Mouse (Mus musculus) T-helper 17 cell (primary cell): ENCODE data around the gene Ssbp3.

ENCODE experiments used
- in situ Hi-C, 2 experiments: fragments of 300-600 bp; cut with MboI, MseI; formaldehyde crosslinking; loops; 1 replicate in 1 of 2; 2 replicates in 1 of 2; pipeline ENCODE4 v1.15.1; 2025; ENCODE audit warnings: high pct_unique_total_duplicates in 2 of 2

Gene Ssbp3

DNA sequence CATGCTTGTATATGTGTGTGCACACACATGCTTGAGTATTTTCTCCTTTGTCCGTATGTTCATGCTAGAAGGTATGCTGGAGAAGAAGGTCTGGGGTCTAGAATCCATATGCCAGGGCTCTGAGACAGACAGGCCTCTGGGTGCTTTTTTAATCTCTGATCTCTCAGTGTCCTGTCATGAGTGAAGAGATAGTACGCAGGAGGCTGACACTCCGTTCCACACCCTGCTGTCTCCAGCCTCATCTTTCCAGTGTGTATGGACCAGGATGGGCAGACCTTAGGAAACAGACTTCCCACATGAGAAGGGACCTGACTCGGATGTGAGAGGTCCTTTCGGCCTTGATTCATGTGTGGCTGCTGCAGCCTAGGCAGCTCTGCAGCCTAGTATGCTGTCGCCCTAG, 96.3 kb downstream of the Ssbp3 start:
- in situ Hi-C loops = loop anchor here in 1 of 2 experiments (10.0 kb wide), 1 partner anchor 458 kb away; no protein-coding TSS in a partner anchor

DNA sequence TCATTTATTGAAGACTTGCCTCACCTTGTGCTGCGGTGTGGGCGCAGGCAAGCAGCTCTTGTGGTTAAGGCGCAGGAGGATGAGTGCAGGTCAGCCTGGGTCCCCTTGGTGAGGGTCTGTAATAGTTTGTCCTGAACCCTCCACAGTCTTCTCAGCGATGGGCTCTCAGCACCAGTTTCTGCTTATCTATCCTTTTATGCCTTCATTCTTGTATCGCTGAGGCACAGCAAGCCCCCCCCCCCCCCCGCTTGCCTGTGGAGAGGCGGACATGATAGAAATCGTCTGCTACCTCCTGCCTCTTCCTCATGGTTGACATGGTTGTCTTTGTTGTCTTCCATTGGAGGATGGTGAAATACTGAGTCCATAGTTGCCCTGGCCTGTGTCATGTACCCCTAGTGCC, 96.9 kb downstream of the Ssbp3 start:
- in situ Hi-C loops = loop anchor here in 1 of 2 experiments (10.0 kb wide), 1 partner anchor 457 kb away; no protein-coding TSS in a partner anchor

DNA sequence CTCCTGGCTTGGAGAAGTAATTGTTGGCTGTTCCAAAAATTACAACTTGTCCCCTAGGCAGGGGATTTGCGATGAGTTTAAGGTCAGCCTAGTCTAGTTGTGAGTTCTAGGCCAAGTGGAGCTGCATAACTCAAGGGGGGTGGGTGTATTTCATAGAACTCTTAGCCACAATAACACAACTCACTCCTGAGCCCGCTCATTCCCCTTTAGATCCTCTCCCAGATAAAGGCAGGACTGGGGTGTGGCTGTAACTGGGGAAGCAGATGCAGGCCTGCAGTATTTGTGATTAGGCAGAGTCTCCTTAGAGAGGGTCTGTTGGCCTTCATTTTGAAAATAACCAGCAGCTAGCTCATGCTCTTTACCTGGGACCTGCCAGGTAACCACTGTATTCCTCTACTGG, 97.7 kb downstream of the Ssbp3 start:
- in situ Hi-C loops = loop anchor here in 1 of 2 experiments (10.0 kb wide), 1 partner anchor 457 kb away; no protein-coding TSS in a partner anchor

DNA sequence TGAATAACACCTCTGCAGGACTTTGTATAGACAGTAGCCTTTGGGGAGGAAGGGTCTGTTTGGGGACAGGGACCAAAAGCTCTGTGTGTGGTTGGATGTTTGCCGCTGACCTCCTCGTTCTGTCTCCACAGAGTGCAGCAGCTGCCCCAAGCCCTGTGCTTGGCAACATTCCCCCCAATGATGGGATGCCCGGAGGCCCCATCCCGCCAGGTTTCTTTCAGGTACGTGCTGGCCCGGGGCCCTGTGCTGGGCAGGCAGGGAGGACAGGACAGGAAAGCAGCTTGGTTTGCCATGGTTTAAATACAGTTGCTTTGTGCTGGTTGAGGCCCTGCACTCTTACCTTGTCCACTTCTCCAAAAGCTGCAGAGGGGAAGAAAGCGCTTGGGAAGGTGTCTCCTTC, 99.0 kb downstream of the Ssbp3 start:
- in situ Hi-C loops = loop anchor here in 1 of 2 experiments (10.0 kb wide), 1 partner anchor 455 kb away; no protein-coding TSS in a partner anchor

DNA sequence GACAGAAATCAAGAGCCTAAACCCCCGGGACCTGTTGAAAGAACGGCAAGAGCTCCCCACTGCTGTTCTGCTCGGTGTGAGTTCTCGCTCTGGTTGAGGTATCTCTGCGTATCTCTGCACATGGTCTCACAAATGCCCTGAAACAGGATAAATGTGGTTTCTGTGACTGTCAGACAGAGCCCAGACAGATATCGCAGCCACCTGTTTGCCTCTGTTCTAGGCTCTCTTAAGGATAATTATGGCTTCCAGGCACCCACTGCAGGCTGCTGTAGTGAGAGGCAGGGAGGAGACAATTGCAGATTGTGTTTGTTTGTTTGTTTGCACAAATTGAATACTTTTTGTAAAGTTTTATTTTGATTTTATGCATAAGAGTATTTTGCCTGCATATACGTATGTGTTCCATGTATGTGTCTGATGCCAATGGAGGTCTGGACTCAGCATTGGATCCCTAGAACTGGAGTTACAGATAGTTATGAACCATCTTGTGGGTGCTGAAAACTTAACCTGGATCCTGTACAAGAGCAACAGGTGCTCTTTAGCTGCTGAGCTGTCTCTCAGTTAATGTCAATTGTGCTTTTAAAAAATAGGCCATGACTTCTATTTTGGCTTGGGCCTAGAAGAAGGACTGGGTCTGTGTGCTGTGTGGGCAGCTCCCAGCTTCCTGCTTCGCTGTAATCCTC, 101.0 kb downstream of the Ssbp3 start:
- in situ Hi-C loops = no loop called here

DNA sequence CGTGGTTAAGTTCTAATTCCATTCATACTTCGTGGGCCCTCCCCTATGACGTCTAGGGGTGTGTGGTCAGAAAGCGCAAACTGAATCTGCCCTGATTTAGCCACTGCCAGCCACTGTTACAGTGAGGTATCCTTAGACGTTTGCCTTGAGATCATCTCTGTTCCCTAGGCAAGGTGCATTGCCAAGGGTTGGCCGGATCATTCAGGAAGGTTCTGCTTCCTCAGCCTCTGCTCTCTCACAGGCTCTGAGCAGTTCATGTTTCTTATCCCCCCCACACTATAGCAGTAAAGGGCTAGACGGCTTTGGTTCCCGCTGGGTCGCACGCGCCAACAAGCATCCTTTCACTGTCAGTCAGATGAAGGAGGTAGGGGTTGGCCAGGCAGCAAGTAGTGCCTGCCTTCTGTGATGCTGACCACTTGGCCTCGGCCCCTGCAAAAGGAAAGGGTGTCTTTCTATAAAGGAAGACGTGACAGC, 101.5 kb downstream of the Ssbp3 start:
- in situ Hi-C loops = no loop called here

DNA sequence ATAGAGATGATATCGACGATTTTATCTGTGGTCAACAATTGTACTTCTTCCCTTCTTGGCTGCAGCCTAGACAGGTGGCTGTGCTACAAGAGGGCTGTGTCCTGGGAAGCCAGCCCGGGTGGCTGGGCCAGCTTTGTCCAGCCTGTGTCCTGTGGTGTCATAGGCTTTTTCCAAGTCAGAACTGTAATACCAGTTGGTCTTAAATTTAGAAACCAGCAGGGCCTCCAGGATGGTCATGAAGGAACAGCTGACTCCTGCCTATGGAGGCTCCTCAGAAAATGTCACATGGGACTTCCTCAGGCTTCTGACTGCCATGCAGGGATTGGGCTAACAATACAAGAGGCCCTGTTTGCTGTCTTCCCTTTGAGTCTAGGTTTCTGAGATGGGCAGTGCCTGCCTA, 102.1 kb downstream of the Ssbp3 start:
- in situ Hi-C loops = no loop called here

DNA sequence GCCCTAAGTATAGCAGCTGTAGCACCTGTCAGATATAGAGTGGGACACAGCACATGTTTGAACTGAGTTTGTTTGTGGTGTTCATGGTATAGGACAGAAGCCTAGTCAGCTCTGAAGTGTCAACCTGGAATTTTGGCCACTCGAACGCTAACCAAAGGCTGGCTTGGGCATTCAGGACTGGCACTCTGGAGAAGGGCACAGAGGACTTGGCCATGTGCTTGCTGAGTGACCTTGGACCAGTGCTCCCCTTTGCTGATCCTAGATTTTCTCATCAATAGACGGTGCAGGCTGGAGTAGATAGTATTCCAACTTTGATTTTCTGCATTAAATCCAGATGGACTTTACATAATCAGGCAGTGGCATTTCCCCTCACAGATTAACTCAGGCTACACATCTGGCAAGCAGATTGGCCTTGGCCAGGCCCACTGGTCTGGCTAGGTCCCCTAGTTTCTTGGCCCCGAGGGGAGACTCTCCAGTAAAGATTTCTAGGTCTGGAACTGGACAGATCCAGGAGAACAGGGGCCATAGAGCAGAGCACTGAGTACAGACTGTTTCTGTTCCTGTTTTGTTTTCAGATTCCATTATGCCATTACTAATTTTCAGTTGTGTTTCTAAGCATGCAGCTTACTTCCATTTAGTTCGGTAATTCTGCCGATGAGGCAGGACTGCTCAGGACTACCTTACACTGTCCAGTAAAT, 102.8 kb downstream of the Ssbp3 start:
- in situ Hi-C loops = no loop called here

DNA sequence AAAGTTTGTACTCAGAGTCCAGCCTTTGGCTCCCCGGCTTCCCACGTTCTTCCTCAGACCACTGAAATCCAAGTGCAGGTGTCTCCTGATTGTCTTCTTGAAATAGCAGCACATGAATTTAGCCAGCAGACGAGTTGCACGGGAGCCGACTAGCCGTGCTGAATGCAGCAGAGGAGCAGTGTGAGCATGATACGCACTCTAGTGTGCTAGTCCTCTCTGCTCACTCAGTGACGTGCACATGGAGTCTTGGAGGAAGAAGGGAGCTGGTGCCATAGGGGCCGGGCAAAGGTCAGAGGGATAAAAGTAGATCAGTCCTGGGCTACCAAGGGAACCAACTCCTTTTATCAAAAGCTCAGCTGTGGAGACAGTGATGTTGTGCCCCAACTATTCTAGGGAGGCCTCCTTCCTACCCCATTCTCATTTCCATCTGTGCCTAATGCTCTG, 103.3 kb downstream of the Ssbp3 start:
- in situ Hi-C loops = no loop called here

DNA sequence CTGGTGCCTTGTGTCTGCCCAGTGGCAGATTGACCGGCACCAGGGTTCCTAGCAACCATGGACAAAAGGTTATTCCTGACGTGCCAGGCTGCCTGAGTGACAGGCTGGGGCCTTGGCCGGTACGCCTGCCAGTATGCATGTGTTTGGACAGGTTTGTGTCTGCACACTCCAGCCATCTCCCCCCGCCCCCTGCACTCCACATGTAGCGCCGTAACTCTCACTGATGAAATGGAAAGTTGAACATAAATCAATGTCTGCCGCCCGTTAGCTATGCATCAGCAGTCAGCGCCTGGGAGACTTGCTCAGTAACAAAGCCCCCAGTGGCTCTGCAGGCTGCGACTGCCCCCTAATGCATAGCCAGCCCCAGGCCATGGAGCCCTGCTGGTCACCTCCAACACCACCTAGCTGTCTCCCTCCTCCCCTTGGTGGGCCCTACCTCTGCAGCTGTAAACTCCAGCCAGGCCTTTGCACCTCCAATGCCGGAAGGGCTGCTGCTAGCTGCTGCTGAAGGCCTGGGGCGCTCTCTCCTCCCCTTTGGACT, 105.5 kb downstream of the Ssbp3 start:
- in situ Hi-C loops = no loop called here

DNA sequence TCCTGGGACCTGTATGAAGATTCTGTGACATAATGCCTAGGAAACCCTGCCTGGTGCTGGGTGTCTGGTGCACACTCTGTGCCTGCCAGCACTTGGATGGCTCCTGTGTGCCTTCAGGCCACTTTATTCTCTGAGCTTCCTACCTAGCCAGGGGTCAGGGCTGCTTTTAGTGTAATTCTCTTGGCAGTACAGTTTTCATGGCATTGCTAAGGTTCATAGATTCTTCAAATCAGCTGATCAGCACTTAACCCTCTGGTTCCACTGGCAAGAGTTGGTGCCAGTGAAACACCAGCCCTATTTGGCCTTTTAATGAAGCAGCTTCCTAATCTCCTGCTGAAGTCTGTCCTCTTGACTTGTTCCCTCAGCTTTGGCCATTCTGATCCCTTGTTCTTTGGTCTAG, 106.8 kb downstream of the Ssbp3 start:
- in situ Hi-C loops = no loop called here

DNA sequence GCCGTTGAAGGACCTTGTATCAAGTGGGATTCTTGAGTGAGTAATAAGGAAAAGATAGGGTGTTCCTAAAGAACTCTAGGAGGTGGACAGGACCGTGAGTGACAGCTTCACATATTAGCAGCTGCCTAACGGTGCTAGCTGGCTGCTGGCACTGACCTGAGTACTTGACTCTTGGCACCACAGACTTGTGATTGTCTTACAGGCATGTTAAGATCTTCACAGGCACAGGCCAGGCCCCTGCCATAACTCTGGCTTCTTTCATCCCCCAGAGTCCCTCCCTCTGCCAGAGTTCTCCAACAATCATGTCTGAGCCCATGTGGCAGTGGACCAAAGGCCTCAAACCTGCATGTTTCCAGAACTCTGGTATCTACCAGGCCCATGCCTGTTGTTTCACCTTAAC, 108.0 kb downstream of the Ssbp3 start:
- in situ Hi-C loops = no loop called here

DNA sequence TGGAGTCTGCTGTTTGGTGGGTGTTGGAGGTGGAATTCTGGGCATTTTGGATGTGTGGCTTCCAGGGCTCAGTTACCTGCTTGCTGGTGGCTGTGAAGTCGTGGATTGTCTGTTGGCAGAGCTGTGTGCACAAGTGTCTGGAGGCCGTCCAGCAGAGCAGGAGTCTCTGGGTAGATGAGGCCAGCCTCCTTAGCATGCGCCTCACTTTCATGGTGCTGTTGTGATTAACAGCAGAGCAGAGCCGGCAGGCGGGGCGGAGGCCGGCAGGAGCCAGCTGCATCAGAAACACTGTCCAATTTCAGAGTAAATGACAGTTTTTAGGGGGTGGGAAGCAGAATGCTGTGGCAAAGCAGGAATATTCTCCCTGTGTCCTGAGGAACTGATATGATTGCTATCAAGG, 108.5 kb downstream of the Ssbp3 start:
- in situ Hi-C loops = no loop called here

DNA sequence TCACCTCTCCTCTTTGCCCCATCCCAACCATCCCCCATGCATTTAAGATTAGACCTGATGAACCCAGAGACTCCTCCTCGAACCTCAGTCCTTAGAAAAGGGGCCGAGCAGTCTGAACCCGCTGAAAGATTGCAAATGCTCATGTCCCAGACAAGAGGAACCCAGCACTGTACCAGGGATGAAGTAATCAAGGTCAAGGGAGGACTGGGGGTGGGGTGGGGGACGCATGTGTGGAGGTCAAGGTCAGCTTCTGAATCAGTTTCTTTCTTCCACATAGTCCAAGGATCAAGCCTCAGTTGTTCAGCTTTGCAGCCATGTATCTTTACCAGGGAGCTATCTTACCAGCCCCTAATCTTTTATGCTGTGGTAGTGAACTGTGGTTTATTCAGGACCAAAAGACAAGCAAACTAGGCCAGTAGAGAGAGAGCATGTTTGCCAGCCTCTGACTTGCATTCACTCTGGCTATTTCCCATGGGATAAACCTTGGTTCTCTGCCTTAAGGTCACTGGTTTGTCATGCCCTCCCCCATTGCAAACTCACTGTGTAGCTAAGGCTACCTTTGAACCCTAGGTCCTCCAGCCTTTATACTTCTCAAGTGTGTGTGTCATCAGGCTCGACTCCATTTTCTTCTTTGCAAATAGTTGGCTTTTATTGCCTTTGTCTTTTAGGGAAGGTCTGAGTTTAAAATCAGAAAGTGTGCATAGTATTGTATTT, 109.9 kb downstream of the Ssbp3 start:
- in situ Hi-C loops = no loop called here

DNA sequence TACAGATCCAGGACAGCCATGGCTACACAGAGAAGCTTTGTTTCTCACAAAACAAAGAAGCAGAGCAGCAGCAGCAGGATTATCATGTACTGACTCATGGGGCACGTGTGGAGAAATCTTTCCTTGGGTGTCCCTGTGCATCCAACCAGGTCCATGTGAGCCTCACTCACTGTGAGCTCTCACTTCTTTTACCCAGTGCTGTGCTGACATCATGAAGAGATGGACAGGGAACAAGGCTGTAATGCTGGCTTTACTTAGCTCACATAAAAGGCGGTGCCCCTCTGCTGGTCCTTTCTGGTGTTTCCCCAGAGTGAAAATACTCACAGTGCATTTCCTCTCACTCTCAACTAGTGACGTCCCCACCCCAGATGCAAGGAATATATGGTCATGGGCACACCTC, 111.0 kb downstream of the Ssbp3 start:
- in situ Hi-C loops = no loop called here

DNA sequence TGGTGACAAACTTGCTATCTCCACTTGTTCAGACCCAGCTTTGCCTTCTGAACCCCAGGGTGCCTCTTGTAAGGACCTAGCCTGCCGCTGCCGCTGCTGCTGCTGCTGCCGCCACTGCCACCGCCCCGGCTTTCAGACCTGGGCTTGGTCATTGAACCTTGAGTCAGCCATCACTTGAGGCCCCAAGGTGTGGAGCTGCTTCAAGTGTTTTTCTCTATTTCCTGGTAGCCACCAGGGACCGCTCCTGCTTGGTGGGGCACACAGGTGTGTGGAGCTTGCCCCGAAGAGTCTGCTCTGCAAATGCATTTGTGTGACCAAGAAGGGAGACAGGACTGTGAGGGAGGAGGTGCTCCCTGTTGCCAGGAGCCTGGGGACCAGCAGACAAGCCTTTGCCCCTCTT, 114.4 kb downstream of the Ssbp3 start:
- in situ Hi-C loops = no loop called here

DNA sequence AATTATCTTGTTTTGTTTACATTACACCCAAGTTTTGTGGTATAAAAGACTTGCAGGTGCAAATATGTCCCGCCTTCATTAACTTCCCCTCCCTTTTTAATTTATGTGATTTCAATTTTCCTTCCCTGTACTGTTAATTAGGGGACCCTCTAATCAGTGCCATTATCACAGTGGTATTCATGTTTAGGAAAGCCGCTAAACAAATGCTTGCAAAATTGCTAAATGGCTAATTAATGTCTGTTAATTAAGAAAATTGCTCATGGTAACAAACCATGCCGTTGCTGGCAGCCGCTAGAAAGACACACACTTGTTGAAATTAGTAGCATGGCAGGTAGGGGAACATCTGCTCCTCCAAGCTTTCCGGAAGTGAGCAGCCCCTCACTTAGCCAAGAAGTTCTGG, 114.9 kb downstream of the Ssbp3 start:
- in situ Hi-C loops = no loop called here

DNA sequence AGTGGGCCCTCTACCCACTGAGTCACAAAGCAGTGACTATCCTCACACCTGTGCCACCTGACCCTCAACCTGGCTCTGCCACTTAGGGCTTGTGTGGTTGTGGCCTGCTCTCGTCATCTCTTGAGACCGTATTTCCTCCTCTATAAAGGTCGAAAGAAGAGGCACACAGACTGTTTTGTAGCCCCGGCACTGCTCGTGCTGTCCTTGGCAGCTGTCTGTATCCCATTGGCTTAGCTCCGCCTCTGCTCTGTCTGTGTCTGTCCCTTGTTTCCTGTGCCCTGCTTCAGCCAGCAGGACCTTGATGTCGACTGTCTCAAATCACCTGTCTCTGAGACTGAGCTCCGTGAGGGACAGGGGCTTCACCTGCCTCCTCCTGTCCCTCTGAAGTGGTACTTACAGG, 116.0 kb downstream of the Ssbp3 start:
- in situ Hi-C loops = no loop called here

DNA sequence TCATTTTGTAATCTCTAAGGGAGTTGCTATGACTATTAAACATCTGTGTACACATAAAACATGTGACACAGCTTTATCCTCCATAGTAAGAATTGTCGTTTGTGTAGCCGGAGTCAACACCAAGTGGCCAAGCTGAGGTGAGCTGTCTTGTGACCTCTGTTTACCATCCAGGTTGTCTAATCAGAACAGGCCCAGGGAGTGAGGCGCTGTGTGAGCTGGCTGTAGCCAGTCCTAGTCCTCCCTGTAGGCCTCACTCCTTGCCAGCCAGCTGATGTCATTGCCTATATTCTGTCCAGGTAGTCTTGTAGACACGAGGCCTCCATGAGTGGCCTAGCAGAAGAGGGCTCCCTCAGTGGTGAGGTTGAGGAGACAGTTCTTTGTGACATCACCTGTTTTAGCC, 125.2 kb downstream of the Ssbp3 start:
- in situ Hi-C loops = no loop called here

DNA sequence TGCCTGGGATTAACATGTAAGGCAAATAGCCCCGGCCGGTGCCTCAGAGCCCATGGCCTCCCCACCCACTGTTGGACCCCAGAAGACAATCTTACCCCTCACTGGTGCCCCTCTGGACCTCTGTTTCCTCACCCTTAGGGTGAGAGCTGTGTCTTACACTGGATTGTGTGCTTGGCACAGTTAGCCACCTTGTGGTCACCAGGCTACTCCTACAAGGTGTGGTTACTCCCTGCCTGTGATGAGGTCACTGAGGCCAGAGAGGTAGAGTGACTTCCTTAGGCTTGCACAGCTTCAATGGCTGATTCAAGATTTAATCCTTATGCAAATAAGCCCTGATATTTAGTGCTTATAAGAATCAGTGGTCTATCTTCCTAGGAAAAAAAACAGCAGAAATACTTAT, 126.5 kb downstream of the Ssbp3 start:
- in situ Hi-C loops = no loop called here

DNA sequence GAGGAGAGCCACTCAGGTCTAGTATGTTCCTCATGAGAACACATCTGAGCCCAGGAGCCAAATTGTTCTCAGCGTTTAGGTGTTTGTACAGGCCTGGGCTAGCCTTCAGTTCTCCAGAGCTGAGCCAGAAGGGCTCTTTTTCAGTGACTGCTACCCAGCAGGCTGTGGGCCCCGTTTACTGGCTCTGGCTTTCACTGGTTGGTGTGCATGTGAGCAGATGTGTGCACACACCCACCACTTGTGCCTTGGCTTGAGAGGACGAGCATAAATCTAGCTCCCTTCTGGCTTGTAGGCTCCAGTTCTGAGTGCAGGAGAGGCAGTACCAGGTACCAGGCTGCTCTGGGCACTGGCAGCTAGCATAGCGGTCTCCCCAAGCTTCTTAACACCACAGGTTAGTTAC, 127.8 kb downstream of the Ssbp3 start:
- in situ Hi-C loops = no loop called here

DNA sequence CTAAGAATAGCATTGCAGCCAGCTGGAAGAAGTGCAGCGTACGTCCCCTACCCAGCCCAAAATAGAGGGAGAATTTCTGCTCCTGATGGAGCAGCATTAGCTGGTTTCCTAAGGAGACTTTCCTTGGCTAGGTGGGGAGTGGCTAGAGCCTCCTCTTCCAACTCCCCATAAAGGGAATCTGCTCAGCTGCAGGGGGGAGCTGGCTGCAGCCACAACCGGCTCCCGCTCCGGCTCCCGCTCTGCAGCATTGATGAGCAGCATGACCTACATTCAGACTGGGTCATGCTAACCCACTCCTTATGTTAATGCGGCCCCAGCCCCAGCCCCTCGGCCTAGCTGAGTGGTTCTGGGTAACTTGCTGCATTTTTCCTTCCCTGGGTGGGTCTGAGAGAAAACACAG, 128.8 kb downstream of the Ssbp3 start:
- in situ Hi-C loops = no loop called here
